Mouse (Mus musculus): ENCODE data around the gene Zfp36.
A peak's percentile ranks its signal among the peaks of the same experiment; 100 is the strongest.
"Not testable (repeated sequence)": the region's sequence is repeated elsewhere in the genome, so short reads cannot be mapped to it uniquely, and the experiment has no call there.

Zfp36 gene

GRCm38 (mm10) chr7:28380237-28381016 is at the start of gene Zfp36:
Gene Zfp36, minus strand, starts transcription at chr7:28380253.
- DNase-seq (ENCODE audit: low spot score): peak; percentile 13

GRCm38 (mm10) chr7:28427738-28428137 is 47.7 kb upstream of the Zfp36 start:
- no peak for DNase-seq (ENCODE audit: low spot score)

GRCm38 (mm10) chr7:28423018-28423417 is 43.0 kb upstream of the Zfp36 start:
- DNase-seq (ENCODE audit: low spot score): no peak

GRCm38 (mm10) chr7:28419416-28419815 is 39.4 kb upstream of the Zfp36 start:
- no peak for DNase-seq (ENCODE audit: low spot score)

GRCm38 (mm10) chr7:28418096-28418670 is 38.1 kb upstream of the Zfp36 start:
- DNase-seq (ENCODE audit: low spot score): peak; percentile 56

GRCm38 (mm10) chr7:28417368-28417767 is 37.3 kb upstream of the Zfp36 start:
- no peak for DNase-seq (ENCODE audit: low spot score)

- DNase-seq (ENCODE audit: low spot score): no peak
Measured at GRCm38 (mm10) chr7:28412826-28413225, 32.8 kb upstream of the Zfp36 start.

GRCm38 (mm10) chr7:28410841-28411475 is 30.9 kb upstream of the Zfp36 start:
- DNase-seq (ENCODE audit: low spot score): peak; percentile 86

GRCm38 (mm10) chr7:28401942-28402341 is 21.9 kb upstream of the Zfp36 start:
- DNase-seq (ENCODE audit: low spot score): no peak

GRCm38 (mm10) chr7:28401030-28401429 is 21.0 kb upstream of the Zfp36 start:
- DNase-seq (ENCODE audit: low spot score): no peak

- no peak for DNase-seq (ENCODE audit: low spot score)
Measured at GRCm38 (mm10) chr7:28398696-28399340, 18.8 kb upstream of the Zfp36 start.

- DNase-seq (ENCODE audit: low spot score): peak; percentile 49
Measured at GRCm38 (mm10) chr7:28398000-28398399, 17.9 kb upstream of the Zfp36 start.

GRCm38 (mm10) chr7:28395425-28395824 is 15.4 kb upstream of the Zfp36 start:
- DNase-seq (ENCODE audit: low spot score): no peak

- DNase-seq (ENCODE audit: low spot score): no peak
Measured at GRCm38 (mm10) chr7:28393272-28393951, 13.4 kb upstream of the Zfp36 start.

- DNase-seq (ENCODE audit: low spot score): peak; percentile 98
Measured at GRCm38 (mm10) chr7:28392429-28393271, 12.6 kb upstream of the Zfp36 start, which contains the start of the genes Med29 and Paf1. Gene Med29, minus strand, starts transcription at chr7:28392708. Gene Paf1, plus strand, starts transcription at chr7:28392951.

GRCm38 (mm10) chr7:28390331-28390730 is 10.3 kb upstream of the Zfp36 start:
- no peak for DNase-seq (ENCODE audit: low spot score)

GRCm38 (mm10) chr7:28387384-28387783 is 7.3 kb upstream of the Zfp36 start:
- DNase-seq (ENCODE audit: low spot score): not testable (repeated sequence)

- DNase-seq (ENCODE audit: low spot score): not testable (repeated sequence)
Measured at GRCm38 (mm10) chr7:28386877-28387276, 6.8 kb upstream of the Zfp36 start.

- peak; percentile 78 for DNase-seq (ENCODE audit: low spot score)
Measured at GRCm38 (mm10) chr7:28386462-28386861, 6.4 kb upstream of the Zfp36 start.

- no peak for DNase-seq (ENCODE audit: low spot score)
Measured at GRCm38 (mm10) chr7:28386007-28386406, 6.0 kb upstream of the Zfp36 start.

GRCm38 (mm10) chr7:28385196-28385595 is 5.1 kb upstream of the Zfp36 start:
- DNase-seq (ENCODE audit: low spot score): no peak
